Mouse (Mus musculus) C2C12 (cell line): Measurements from ENCODE around the gene Mpzl2.

Experiments used
- CEBPB ChIP-seq: IDR thresholded peaks from one replicate; pipeline ENCODE4 v1.6.1; 2011; ENCODE audit warnings: low read depth, mild to moderate bottlenecking, control low read depth, moderate library complexity
- CTCF ChIP-seq: IDR thresholded peaks from one replicate; pipeline ENCODE4 v1.5.1; 2011; ENCODE audit not compliant: control insufficient read depth, insufficient read depth, insufficient read length
- MAX ChIP-seq: IDR thresholded peaks from one replicate; pipeline ENCODE4 v1.6.1; 2011; ENCODE audit warnings: mild to moderate bottlenecking, control low read depth
- MYOD1 ChIP-seq: IDR thresholded peaks from one replicate; pipeline ENCODE4 v1.6.1; 2011; ENCODE audit warnings: low read depth; ENCODE audit not compliant: control insufficient read depth, insufficient read length
- MYOG ChIP-seq: IDR thresholded peaks from one replicate; pipeline ENCODE4 v1.6.1; 2011; ENCODE audit not compliant: control insufficient read depth, insufficient read length; ENCODE audit errors: extremely low read depth
- USF1 ChIP-seq: IDR thresholded peaks from one replicate; pipeline ENCODE4 v1.6.1; 2011; ENCODE audit warnings: low read depth, mild to moderate bottlenecking, control low read depth, moderate library complexity

DNA sequence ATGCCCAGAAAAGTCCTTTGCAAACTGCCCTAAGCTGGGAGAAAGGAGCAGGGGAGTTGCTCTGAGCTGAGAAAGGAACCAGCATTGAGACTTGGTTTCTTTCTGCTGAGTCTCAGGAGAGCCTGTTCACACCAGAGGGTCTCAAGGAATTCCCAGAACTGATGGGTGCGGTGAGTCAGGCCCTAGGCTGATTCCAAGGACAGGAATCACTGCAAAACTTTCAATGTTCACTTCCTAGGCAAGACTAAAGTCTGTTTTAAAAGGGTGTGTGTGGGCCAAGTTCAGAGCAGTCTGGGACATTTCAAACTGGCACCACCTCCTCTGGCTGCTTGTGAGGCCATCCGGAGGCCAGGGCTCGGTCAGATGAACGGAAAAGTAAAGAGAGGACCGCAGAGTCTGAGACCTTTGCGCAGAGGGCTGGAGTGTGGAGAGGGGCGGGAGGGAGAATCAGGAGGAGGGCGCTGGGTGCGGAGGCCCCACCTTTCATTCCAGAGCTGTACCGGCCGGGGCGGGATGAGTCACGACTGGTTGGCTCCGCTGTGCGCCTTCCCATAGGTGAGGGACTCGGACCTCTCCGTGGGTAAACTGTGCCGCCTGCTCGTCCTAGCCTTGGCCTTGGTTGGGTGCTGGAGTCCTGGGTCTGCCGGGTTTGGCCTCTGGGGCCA, 2.6 kb downstream of the Mpzl2 start:
- TF ChIP-seq CEBPB (no peak), MAX (no peak), CTCF (no peak), USF1 (no peak), MYOD1 (no peak), MYOG (no peak)
